Mouse (Mus musculus) cerebellum, adult 18-20 months (tissue): ENCODE measurements at regions not wholly inside any gene's neighbourhood (a gene's known extent, or its start where the extent isn't known, plus 50 kb on each side); places are given as distances from the start of the nearest gene placed in this dataset.
"Not testable (repeated sequence)": the region's sequence is repeated elsewhere in the genome, so short reads cannot be mapped to it uniquely, and the experiment has no call there.

Experiments
- DNase-seq, 2 experiments: peaks; one replicate each; pipeline ENCODE4 v3.0.0; 2021

DNA sequence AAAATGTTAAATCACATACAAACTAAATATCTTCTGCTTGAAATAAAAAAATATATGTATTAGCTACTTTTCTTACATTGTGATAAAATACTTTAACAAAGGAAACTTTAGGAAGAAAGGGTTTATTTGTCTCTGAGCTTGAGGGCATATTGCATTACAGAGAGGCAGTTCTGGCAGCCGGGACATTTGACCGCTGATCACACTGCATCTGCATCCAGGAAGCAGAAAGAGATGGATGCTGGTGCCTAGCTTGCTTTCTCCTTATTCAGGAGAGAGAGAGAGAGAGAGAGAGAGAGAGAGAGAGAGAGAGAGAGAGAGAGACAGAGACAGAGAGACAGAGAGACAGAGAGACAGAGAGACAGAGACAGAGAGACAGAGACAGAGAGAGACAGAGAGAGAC is 137.7 kb upstream of the Tacstd2 start:
- not testable (repeated sequence) for DNase-seq

DNA sequence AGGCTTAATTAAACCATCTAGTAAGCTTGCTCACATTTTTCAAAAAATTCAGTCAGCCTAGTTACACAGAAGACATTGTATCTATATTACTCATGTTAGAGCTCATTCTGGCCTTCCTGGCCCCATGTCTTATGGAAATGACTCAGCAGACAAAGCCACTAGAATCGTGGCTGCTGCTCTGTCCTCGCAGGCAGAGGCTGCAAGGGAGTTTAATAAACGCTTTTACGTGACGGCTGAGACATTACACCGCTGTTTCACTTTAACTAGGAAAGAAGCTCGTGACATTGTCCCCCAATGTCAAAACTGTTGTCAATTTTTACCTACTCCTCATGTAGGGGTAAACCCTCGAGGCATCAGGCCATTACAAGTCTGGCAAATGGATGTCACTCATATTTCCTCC is 132.5 kb upstream of the Tacstd2 start:
- not testable (repeated sequence) for DNase-seq

DNA sequence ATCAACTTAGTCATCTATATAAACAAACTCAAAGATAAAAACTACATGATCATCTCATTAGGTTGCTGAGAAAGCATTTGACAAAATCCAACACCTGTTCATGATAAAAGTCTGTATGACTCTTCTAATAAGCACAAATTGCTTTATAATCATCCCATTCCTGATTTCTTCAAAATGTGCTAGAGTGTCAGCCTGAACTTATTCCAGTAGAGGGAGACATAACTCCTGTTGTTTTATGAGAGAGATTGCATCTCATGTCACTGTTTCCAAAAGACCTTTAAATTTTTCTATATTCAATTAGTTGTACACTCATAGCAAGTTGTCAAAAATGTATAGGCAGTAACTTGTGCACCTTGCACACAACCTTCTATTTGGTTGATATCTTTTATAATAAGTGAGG is 96.0 kb upstream of the Tacstd2 start:
- DNase-seq, result no peak

DNA sequence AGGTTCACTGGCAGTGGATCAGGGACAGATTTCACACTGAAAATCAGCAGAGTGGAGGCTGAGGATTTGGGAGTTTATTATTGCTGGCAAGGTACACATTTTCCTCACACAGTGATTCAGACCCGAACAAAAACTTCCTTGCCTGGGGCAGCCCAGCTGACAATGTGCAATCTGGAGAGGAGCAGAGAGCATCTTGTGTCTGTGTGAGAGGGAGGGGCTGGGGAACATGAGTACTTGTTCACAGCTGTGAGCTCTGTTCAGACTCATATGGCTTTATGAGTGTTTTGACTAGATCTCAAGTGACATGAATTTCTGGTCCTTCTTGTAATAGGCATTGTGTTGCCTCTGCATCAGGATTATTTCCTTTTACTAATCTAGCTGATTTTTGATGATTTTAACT is 74.8 kb upstream of the Tacstd2 start:
- peak in 1 of 2 experiments; percentile 2 for DNase-seq

DNA sequence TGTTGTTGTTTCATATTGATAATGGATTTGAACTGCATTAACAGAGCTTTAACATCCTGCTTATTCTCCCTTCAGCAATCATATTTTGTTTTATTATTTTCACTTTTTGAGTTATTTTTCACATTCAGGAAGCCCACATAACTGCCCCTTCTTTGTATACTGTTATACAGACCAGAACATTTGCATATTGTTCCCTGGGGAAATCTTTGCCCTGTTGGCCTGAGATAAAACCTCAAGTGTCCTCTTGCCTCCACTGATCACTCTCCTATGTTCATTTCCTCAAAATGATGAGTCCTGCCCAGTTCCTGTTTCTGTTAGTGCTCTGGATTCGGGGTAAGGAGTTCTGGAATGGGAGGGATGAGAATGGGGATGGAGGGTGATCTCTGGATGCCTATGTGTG is 73.9 kb upstream of the Tacstd2 start:
- not testable (repeated sequence) for DNase-seq
